Mouse (Mus musculus): ENCODE measurements around the gene Vmn1r112. TPM values are rescaled to one million over a fixed set of nuclear protein-coding genes. Genes with fewer than 3 reads are reported as not detected.
"Not testable (repeated sequence)": the region's sequence is repeated elsewhere in the genome, so short reads cannot be mapped to it uniquely, and the experiment has no call there.

Vmn1r112 gene
- not detected in 2 replicates for polyA plus RNA-seq (2015; fragmentation: Nextera tagmentation; extraction: Ambion mirVana)

GRCm38 (mm10) chr7:20770885-20771284 is at the start of gene Vmn1r112:
Gene Vmn1r112 (plus strand): TSS chr7:20771185.
- not testable (repeated sequence) for ATAC-seq (replicated peaks; ENCODE audit: low FRiP score); H3K36me3 ChIP-seq; H3K4me2 ChIP-seq; H3K27ac ChIP-seq; H3K4me1 ChIP-seq; H3K27me3 ChIP-seq; H3K9ac ChIP-seq; H3K4me3 ChIP-seq (replicated peaks); H3K9me3 ChIP-seq (replicated peaks)
- no CpG with 5 or more reads among the region's 3 CpGs for WGBS

- no CpG with 5 or more reads among the region's 1 CpGs for WGBS
- H3K9ac ChIP-seq; H3K9me3 ChIP-seq (replicated peaks); H3K27me3 ChIP-seq; H3K4me1 ChIP-seq; H3K27ac ChIP-seq; H3K4me3 ChIP-seq (replicated peaks); H3K36me3 ChIP-seq; ATAC-seq (replicated peaks; ENCODE audit: low FRiP score); H3K4me2 ChIP-seq: not testable (repeated sequence)
These were observed 40.5 kb upstream of the Vmn1r112 start, which contains the start of gene Gm10668 for GRCm38 (mm10) chr7:20730524-20730923. Gene Gm10668 (minus strand): TSS chr7:20730624.

DNA sequence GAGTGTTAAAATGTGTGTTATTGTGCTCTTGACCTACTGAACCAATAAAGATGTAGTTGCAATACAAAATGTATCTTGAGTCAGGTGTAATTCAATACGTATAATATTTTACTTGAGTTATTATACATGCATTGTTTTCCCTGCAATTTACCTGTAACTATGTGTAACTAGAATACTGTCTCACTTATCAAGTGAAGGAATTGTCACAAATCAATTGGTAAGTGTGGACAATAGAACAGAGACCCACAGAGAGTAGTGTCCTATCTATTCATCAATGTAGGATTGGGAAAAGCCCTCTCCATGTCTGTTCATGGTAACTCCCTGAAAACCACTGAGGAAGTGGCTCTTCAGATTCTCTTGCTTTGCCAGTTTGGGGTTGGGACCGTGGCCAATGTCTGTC is 16.0 kb downstream of the Vmn1r112 start, which contains the start of gene Vmn1r113:
TSS of gene Vmn1r113 (plus strand) at position 301 of the 400 bp plus-strand sequence.
- not testable (repeated sequence) for ATAC-seq (replicated peaks; ENCODE audit: low FRiP score); H3K9ac ChIP-seq; H3K27me3 ChIP-seq; H3K4me3 ChIP-seq (replicated peaks); H3K9me3 ChIP-seq (replicated peaks); H3K36me3 ChIP-seq; H3K4me2 ChIP-seq; H3K27ac ChIP-seq; H3K4me1 ChIP-seq
- 62% methylated on average over 2 of the region's 2 CpGs for WGBS

- ATAC-seq (replicated peaks; ENCODE audit: low FRiP score); H3K27ac ChIP-seq; H3K9ac ChIP-seq; H3K4me3 ChIP-seq (replicated peaks); H3K4me2 ChIP-seq; H3K36me3 ChIP-seq; H3K9me3 ChIP-seq (replicated peaks); H3K4me1 ChIP-seq; H3K27me3 ChIP-seq: not testable (repeated sequence)
- no CpG with 5 or more reads among the region's 5 CpGs for WGBS
These were observed 41.1 kb downstream of the Vmn1r112 start, which contains the start of gene Vmn1r114 for GRCm38 (mm10) chr7:20812086-20812485. Gene Vmn1r114 (minus strand): TSS chr7:20812186.

Other genes with a start within 250 kb of the Vmn1r112 start
- gene Vmn1r104, start 237.3 kb upstream of the Vmn1r112 start, polyA plus RNA-seq (2015; fragmentation: Nextera tagmentation; extraction: Ambion mirVana), result not detected in 2 replicates
- not detected in 2 replicates for gene Gm5726, start 225.4 kb upstream of the Vmn1r112 start, polyA plus RNA-seq (2015; fragmentation: Nextera tagmentation; extraction: Ambion mirVana)
- gene Gm4141, start 194.9 kb upstream of the Vmn1r112 start, polyA plus RNA-seq (2015; fragmentation: Nextera tagmentation; extraction: Ambion mirVana), result not detected in 2 replicates
- not detected in 2 replicates for gene Gm4513, start 172.2 kb upstream of the Vmn1r112 start, polyA plus RNA-seq (2015; fragmentation: Nextera tagmentation; extraction: Ambion mirVana)
- gene Vmn1r107, start 102.3 kb upstream of the Vmn1r112 start, polyA plus RNA-seq (2015; fragmentation: Nextera tagmentation; extraction: Ambion mirVana), result not detected in 2 replicates
- not detected in 2 replicates for gene Vmn1r111, start 68.0 kb upstream of the Vmn1r112 start, polyA plus RNA-seq (2015; fragmentation: Nextera tagmentation; extraction: Ambion mirVana)
- not detected in 2 replicates for gene Gm10668, start 40.6 kb upstream of the Vmn1r112 start, polyA plus RNA-seq (2015; fragmentation: Nextera tagmentation; extraction: Ambion mirVana)
- not detected in 2 replicates for gene Vmn1r113, start 16.1 kb downstream of the Vmn1r112 start, polyA plus RNA-seq (2015; fragmentation: Nextera tagmentation; extraction: Ambion mirVana)
- not detected in 2 replicates for gene Vmn1r114, start 41.0 kb downstream of the Vmn1r112 start, polyA plus RNA-seq (2015; fragmentation: Nextera tagmentation; extraction: Ambion mirVana)
- not detected in 2 replicates for gene Vmn1r115, start 73.8 kb downstream of the Vmn1r112 start, polyA plus RNA-seq (2015; fragmentation: Nextera tagmentation; extraction: Ambion mirVana)
- not detected in 2 replicates for gene Vmn1r116, start 101.1 kb downstream of the Vmn1r112 start, polyA plus RNA-seq (2015; fragmentation: Nextera tagmentation; extraction: Ambion mirVana)
- not detected in 2 replicates for gene Vmn1r117, start 112.9 kb downstream of the Vmn1r112 start, polyA plus RNA-seq (2015; fragmentation: Nextera tagmentation; extraction: Ambion mirVana)
- not detected in 2 replicates for gene Vmn1r118, start 141.2 kb downstream of the Vmn1r112 start, polyA plus RNA-seq (2015; fragmentation: Nextera tagmentation; extraction: Ambion mirVana)
- not detected in 2 replicates for gene Vmn1r119, start 241.3 kb downstream of the Vmn1r112 start, polyA plus RNA-seq (2015; fragmentation: Nextera tagmentation; extraction: Ambion mirVana)